Mouse (Mus musculus) heart, postnatal 10 days (tissue): ENCODE data around the gene Nol9. TPM values are rescaled to one million over a fixed set of nuclear protein-coding genes. Genes with fewer than 3 reads are reported as not detected.

Experiments used
- DNase-seq, 2 experiments: peaks; one replicate each; pipeline ENCODE4 v3.0.0; 2021
- intact Hi-C: fragments of 180-260 bp; cut with DNase I; formaldehyde crosslinking; loops from one replicate; pipeline ENCODE4 v1.15.1; 2025
- total RNA-seq, 2 experiments: library from RNA; stranded (reverse); gene quantifications; 2 replicates each; pipeline ENCODE4 v1.2.3; 2021

Gene Nol9
- total RNA-seq, 2 experiments from 2014 or later = 11.3 to 13.5 TPM

GRCm38 (mm10) chr4:152087211-152088081 is 48.3 kb downstream of the Nol9 start:
- intact Hi-C loops = no loop called here
- DNase-seq = no peak

- peak in 1 of 2 experiments; percentile 42 for DNase-seq
- intact Hi-C loops = no loop called here
Observed at GRCm38 (mm10) chr4:152088133-152088532, 49.0 kb downstream of the Nol9 start.

- intact Hi-C loops = no loop called here
- no peak for DNase-seq
Observed at GRCm38 (mm10) chr4:152088556-152089120, 49.5 kb downstream of the Nol9 start.

DNA sequence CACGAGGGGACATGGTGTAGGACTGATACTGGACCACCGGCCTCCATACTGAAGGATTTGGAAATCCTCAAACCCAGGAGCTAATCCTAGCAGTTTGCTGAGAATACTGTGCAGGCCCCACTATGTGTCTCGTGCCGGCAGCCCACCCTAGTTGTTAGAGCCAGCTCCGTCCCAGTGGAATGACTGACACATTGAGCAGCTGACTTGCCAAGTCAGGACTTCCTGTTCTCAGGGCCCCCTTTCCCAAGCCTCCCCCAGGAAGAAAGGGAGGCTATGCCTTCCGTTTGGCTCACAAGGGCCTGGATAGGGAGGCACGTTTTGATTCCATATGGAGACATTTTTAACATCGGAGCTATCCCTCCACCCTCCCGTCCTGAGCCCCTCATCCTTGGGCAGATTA is 51.1 kb downstream of the Nol9 start:
- no peak for DNase-seq
- intact Hi-C loops = no loop called here

GRCm38 (mm10) chr4:152092751-152093293 is 53.7 kb downstream of the Nol9 start:
- intact Hi-C loops = no loop called here
- DNase-seq = no peak

DNA sequence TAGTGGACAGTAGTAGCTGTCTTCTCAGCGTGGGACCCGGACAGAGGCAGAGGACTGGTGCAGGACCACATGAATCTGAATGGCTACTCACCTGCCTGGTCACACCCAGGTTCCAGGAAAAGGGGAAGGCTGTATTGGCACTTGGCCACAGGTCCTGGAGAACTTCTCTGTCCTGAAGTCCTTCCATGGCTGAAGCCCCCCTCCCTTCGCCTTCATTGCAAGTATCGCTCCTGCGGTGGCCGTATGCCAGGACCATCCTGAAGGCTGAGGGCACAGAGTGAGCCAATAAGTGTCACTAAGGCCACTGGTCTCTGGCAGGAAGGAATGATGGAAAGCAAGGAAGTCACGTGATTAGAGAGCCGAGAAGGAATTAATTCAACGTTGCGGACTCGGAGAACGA is 55.1 kb downstream of the Nol9 start:
- no peak for DNase-seq
- intact Hi-C loops = no loop called here

GRCm38 (mm10) chr4:152095937-152096910 is 57.1 kb downstream of the Nol9 start:
- intact Hi-C loops = loop anchor here (2.0 kb wide), 2 partner anchors 57 to 115 kb away; partner anchors contain the start of genes Nol9 and Tas1r1
- peak; percentile 82 to 87 for DNase-seq

GRCm38 (mm10) chr4:152096927-152097326 is 57.8 kb downstream of the Nol9 start:
- DNase-seq = peak in 1 of 2 experiments; percentile 44
- intact Hi-C loops = loop anchor here (2.0 kb wide), 2 partner anchors 58 to 116 kb away; partner anchors contain the start of genes Nol9 and Tas1r1

GRCm38 (mm10) chr4:152097911-152098799 is 59.0 kb downstream of the Nol9 start:
- no peak for DNase-seq
- intact Hi-C loops = loop anchor here (2.0 kb wide), 2 partner anchors 59 to 117 kb away; partner anchors contain the start of genes Nol9 and Tas1r1

GRCm38 (mm10) chr4:152100541-152100940 is 61.4 kb downstream of the Nol9 start:
- DNase-seq = no peak
- intact Hi-C loops = no loop called here

- peak in 1 of 2 experiments; percentile 35 for DNase-seq
Observed at GRCm38 (mm10) chr4:152101081-152101653, 62.0 kb downstream of the Nol9 start.

DNA sequence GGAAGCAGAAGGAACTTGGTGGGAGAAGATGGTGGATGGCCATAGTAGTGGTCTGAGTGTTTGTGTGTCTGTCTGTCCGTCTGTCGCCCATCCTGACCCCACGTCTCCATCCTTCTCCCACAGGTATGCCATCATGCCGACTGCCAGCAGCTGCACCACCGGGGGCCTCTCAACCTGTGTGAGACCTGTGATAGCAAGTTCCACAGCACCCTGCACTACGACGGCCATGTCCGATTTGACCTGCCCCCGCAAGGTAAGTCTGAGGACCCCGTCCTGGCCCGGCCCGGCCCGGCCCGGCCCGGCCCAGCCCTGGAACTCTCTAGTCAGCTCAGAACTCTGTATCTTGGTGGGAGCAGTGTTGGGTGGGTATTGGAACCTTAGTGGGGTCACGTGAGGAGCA is 62.8 kb downstream of the Nol9 start:
- DNase-seq = no peak
- intact Hi-C loops = no loop called here

More at GRCm38 (mm10) chr4:152101081-152101653, 62.0 kb downstream of the Nol9 start:
- intact Hi-C loops = no loop called here

DNA sequence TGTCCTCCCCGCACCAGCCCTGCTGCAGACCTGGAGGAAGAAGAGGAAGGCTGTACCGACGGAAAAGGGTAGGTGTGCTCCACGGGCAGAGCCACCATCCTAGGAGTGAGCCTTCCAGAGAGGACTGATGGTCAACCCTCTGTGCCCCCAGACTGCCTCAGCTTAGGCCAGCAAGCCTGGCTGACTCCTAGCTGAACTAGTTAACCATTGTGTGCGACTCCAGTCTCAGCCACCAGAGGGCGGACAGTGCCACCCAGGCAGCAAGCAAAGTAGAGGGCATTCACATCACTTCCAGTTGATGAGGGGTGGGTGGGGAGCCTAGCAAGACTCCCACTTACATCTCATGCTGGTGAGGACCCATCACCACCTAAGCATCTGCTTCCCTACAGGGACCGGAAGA is 63.9 kb downstream of the Nol9 start:
- intact Hi-C loops = no loop called here
- peak; percentile 78 to 87 for DNase-seq

DNA sequence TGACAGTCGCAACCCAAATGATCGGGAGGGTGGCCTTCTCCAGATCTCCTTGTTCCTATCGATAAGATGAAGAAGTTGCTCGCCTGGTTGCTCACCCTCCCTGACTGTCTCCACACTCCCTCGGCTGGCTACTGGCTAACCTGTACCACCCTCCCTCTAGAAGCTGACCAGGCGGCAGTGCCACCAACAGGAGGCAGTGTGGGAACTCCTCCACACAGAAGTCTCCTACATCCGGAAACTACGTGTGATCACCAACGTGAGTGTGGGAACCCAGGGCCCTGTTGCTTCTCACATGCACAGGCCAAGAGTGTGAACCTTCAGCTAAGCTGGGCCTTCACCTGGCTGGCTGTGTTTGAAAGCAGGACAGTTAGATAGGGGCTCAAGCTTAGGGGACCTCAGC is 67.6 kb downstream of the Nol9 start:
- intact Hi-C loops = no loop called here

DNA sequence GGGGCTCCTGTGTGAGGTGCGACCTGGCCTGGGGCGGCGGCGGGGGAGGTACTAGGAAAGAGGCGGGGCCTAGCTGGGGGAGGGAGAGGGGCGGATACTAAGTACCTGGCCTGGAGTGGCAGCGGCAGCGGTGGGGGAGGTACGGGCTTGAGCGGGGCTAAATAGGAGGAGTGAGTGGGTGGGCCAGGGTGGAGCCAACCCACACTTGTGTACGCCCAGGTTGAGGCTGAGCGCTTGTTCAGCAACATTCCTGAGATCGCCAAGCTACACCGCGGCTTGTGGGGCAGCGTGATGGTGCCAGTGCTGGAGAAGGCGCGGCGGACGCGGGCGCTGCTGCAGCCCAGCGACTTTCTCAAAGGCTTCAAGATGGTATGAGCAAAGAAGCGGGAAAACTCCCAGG is 68.4 kb downstream of the Nol9 start:
- intact Hi-C loops = no loop called here
- DNase-seq = no peak

More for the DNA sequence above, 67.6 kb downstream of the Nol9 start:
- no peak for DNase-seq

- intact Hi-C loops = no loop called here
- no peak for DNase-seq
Observed at GRCm38 (mm10) chr4:152107971-152108509, 68.9 kb downstream of the Nol9 start.

- no peak for DNase-seq
- intact Hi-C loops = no loop called here
Observed at GRCm38 (mm10) chr4:152108673-152109072, 69.6 kb downstream of the Nol9 start.

DNA sequence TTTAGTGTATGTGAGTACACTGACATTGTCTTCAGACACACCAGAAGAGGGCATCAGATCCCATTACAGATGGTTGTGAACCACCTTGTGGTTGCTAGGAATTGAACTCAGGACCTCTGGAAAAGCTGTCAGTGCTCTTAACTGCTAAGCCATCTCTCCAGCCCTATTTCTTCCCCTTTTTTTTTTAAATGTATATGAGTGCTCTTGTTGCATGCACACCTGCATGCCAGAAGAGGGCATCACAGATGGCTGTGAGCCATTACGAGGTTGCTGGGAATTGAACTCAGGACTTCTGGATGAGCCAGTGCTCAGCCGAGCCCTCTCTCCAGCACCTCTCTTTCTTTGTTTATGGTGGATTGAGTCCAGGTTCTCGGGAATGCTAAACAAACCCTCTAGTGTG is 70.4 kb downstream of the Nol9 start:
- intact Hi-C loops = no loop called here
- DNase-seq = no peak

DNA sequence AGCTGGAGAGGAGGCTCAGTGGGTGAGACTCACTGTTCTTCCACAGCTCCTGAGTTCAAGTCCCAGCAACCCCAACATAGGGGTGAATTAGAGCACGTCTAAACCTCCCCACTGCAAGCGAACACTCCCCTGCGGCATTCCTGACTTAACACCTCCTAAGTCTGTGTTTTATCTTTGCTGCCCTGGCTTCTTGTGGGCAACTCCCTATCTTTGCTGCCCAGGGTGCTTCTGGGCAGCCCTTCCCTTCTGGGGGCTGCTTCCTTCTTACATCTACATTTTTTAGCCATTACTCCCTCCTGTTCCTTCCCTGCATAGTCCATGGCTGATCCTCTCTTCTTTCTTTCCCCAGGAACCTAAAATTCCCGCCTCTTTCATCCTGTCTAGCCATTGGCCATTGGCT is 71.6 kb downstream of the Nol9 start:
- intact Hi-C loops = no loop called here
- DNase-seq = no peak
